8 mouse cellular contexts compared by ENCODE assay signal in the genomic region with DNA sequence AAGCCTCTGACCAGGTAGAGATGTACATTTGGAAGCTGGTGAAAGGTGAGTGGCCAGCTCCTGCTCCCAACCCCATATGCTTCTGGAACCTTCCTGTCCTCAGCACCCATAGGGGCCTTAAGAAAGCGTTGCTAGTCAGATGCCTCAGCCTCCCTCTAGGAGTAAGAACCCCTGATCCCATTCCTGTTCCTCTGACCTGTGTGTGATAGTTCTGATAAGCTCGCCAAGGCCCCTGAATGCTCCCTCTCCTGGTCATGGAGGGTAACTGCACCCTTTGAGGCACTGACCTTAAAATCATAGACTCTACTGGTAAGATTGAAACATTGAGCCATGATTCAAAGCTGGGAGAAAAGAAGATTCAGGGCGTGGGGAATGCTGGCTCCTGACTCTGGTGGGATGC. TPM values are rescaled to one million over a fixed set of nuclear protein-coding genes. Genes with fewer than 3 reads are reported as not detected.
A peak's percentile ranks its signal among the peaks of the same experiment; 100 is the strongest.
DNase-seq lines count a peak whose midpoint lies in the region; ATAC-seq and TF ChIP-seq lines count a peak whose summit lies in the region.

No protein-coding gene starts in this region.

- DNase-seq in heart, postnatal 4 days, result peak; percentile 37
- DNase-seq in heart, adult 8-10 months (ENCODE audit: low spot score), result no peak
- DNase-seq in 3T3-L1 (ENCODE audit: low read depth, low spot score) (peak; percentile 31), ZHBTc4 (ENCODE audit: low read depth, low spot score) (peak; percentile 74)
- peak; percentile 37 for DNase-seq in liver, postnatal 0 days
- DNase-seq in urinary bladder, postnatal 36 days (ENCODE audit: low spot score in 2 of 2), result no peak
- DNase-seq in testis, postnatal 10 days (ENCODE audit: low spot score), result no peak

- no peak overlapping the region for H3K4me3 ChIP-seq in liver, postnatal 0 days (ENCODE audit: low read depth, low read length)

- no peak for TF ChIP-seq EP300 in liver, postnatal 0 days (IDR thresholded peaks at IDR 0.05; ENCODE audit: low read depth)

- H3K27me3 ChIP-seq in liver, postnatal 0 days (ENCODE audit: insufficient read depth, low read length), result no peaks in the 10 kb centered on the region

- no peak for ATAC-seq in liver, postnatal 0 days
- ATAC-seq in activated CD4-positive, CD25-positive, alpha-beta regulatory T cell, adult 4 months, result no peak

- H3K36me3 ChIP-seq in liver, postnatal 0 days (replicated peaks; ENCODE audit: insufficient read depth, low read length), result no peaks in the 10 kb centered on the region

- 29% methylated on average over 3 of the region's 3 CpGs for WGBS in liver, postnatal 0 days (ENCODE audit: insufficient replicate concordance)

- no peak overlapping the region for H3K4me2 ChIP-seq in liver, postnatal 0 days (ENCODE audit: low read depth, low read length)

- H3K9ac ChIP-seq in liver, postnatal 0 days (replicated peaks), result no peak overlapping the region

- no peaks in the 10 kb centered on the region for H3K9me3 ChIP-seq in liver, postnatal 0 days (ENCODE audit: low read length)

- peak; percentile 88 for TF ChIP-seq CTCF in liver, postnatal 0 days (IDR thresholded peaks at IDR 0.05; ENCODE audit: low read depth)

- H3K4me1 ChIP-seq in liver, postnatal 0 days (ENCODE audit: insufficient read depth), result no peaks in the 10 kb centered on the region

- no peak overlapping the region for H3K27ac ChIP-seq in liver, postnatal 0 days (ENCODE audit: low read depth)

RNA-seq across cellular contexts. Expression of a gene that starts 23.3 kb away (rescaled TPM):
- not detected for total RNA-seq in heart, postnatal 4 days (2021)
- not detected for total RNA-seq in heart, adult 8-10 months (2022)
- polyA plus RNA-seq in liver, postnatal 0 days (2015; fragmentation: Nextera tagmentation; extraction: Ambion mirVana), result not detected in 2 replicates
- polyA plus RNA-seq in activated CD4-positive, CD25-positive, alpha-beta regulatory T cell, adult 4 months (2017; shearing (Covaris generic)), result not detected

RNA-seq across cellular contexts. Expression of a gene that starts 49.1 kb away (rescaled TPM):
- 10 to 100 TPM; 16.1 to 16.9 TPM for total RNA-seq in heart, postnatal 4 days (2021)
- 10 to 100 TPM in 1 of 4 experiments, 1 to 10 TPM in 3; 8.1 to 10.5 (median 9.4) TPM for total RNA-seq in heart, adult 8-10 months (2022)
- 2.5 and 2.8 TPM in 2 replicates for polyA plus RNA-seq in liver, postnatal 0 days (2015; fragmentation: Nextera tagmentation; extraction: Ambion mirVana)
- polyA plus RNA-seq in activated CD4-positive, CD25-positive, alpha-beta regulatory T cell, adult 4 months (2017; shearing (Covaris generic)), result 1 to 10 TPM; 6.0 to 6.6 TPM

Comparison
In these comparisons a context has a peak if more than half of its experiments do, and no peak if none do; other contexts are left out.
1. DNase-seq: peak in heart, postnatal 4 days (single experiment), 3T3-L1 (single experiment), ZHBTc4 (single experiment) and liver, postnatal 0 days (single experiment); none in heart, adult 8-10 months (single experiment), urinary bladder, postnatal 36 days (0 of 2) and testis, postnatal 10 days (single experiment).